Mouse (Mus musculus): Measurements from ENCODE around the gene Ptprt.
"Not testable (repeated sequence)": the region's sequence is repeated elsewhere in the genome, so short reads cannot be mapped to it uniquely, and the experiment has no call there.

Ptprt gene

GRCm38 (mm10) chr2:162182621-162183475, 478.1 kb downstream of the Ptprt start:
- no peak for DNase-seq

GRCm38 (mm10) chr2:162181826-162182225, 479.1 kb downstream of the Ptprt start:
- no peak for DNase-seq

- no peak for DNase-seq
These were observed 488.4 kb downstream of the Ptprt start for GRCm38 (mm10) chr2:162172529-162172928.

- DNase-seq, result no peak
These were observed 519.0 kb downstream of the Ptprt start for GRCm38 (mm10) chr2:162141845-162142411.

- DNase-seq, result not testable (repeated sequence)
These were observed 524.8 kb downstream of the Ptprt start for GRCm38 (mm10) chr2:162136176-162136575.

GRCm38 (mm10) chr2:162131607-162132304, 529.2 kb downstream of the Ptprt start:
- peak; percentile 10 to 21 for DNase-seq

GRCm38 (mm10) chr2:162129896-162130295, 531.1 kb downstream of the Ptprt start:
- DNase-seq, result no peak

GRCm38 (mm10) chr2:162118041-162118440, 542.9 kb downstream of the Ptprt start:
- no peak for DNase-seq

- no peak for DNase-seq
These were observed 578.6 kb downstream of the Ptprt start for GRCm38 (mm10) chr2:162082391-162082790.

GRCm38 (mm10) chr2:162080717-162081398, 580.1 kb downstream of the Ptprt start:
- no peak for DNase-seq

GRCm38 (mm10) chr2:162078571-162079280, 582.2 kb downstream of the Ptprt start:
- no peak for DNase-seq

- no peak for DNase-seq
These were observed 608.1 kb downstream of the Ptprt start for GRCm38 (mm10) chr2:162052816-162053215.

- DNase-seq, result no peak
These were observed 610.7 kb downstream of the Ptprt start for GRCm38 (mm10) chr2:162050198-162050597.

GRCm38 (mm10) chr2:162035615-162036014, 625.3 kb downstream of the Ptprt start:
- no peak for DNase-seq

GRCm38 (mm10) chr2:162031636-162032035, 629.3 kb downstream of the Ptprt start:
- no peak for DNase-seq

GRCm38 (mm10) chr2:162001016-162001415, 659.9 kb downstream of the Ptprt start:
- no peak for DNase-seq

GRCm38 (mm10) chr2:161982311-161982710, 678.6 kb downstream of the Ptprt start:
- no peak for DNase-seq

- DNase-seq, result no peak
These were observed 699.5 kb downstream of the Ptprt start for GRCm38 (mm10) chr2:161961179-161962163.

GRCm38 (mm10) chr2:161945424-161945823, 715.5 kb downstream of the Ptprt start:
- no peak for DNase-seq

- no peak for DNase-seq
These were observed 716.3 kb downstream of the Ptprt start for GRCm38 (mm10) chr2:161944689-161945088.

- DNase-seq, result peak in 1 of 2 experiments; percentile 5
These were observed 719.0 kb downstream of the Ptprt start for GRCm38 (mm10) chr2:161941991-161942390.

All from lung, postnatal 4 days (tissue).